Mouse (Mus musculus) sigmoid colon, adult 10 weeks (tissue): ENCODE data around the gene Olfr1415. TPM values are rescaled to one million over a fixed set of nuclear protein-coding genes. Genes with fewer than 3 reads are reported as not detected.

Experiments
- polyA plus RNA-seq: library from polyadenylated mRNA; stranded (reverse); fragments of 350-450 nt; fragmentation: Illumina TruSeq; extraction: RNeasy Lipid Tissue Mini Kit (QIAGEN cat#74804); gene quantifications from one replicate; pipeline ENCODE4 v1.2.3, GENCODE M21; 2014; ENCODE audit warnings: low read depth, low replicate concordance

Olfr1415 gene
- polyA plus RNA-seq: not detected

DNA sequence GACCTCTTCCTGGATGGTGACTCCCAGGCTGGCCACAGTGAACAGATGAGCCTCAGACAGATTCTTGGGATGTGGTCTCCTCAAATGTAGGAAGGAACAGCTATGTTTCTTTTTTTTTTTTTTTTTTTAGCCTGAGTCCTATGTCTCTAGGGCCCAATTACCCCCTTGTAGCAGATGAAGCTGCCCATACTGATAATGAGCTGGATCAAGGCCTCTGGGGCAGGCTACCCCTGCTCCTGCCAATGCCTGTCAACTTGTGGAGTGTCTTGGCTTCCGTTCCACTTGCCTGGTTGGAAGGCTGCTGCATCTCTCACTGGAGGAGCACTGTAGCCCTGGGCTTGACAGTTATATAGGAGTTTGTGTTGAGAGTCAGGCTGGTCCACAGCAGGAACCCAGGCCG lies at the start of gene Olfr1415:
Olfr1415 (minus strand) TSS at position 101 of the 400 bp plus-strand sequence.

DNA sequence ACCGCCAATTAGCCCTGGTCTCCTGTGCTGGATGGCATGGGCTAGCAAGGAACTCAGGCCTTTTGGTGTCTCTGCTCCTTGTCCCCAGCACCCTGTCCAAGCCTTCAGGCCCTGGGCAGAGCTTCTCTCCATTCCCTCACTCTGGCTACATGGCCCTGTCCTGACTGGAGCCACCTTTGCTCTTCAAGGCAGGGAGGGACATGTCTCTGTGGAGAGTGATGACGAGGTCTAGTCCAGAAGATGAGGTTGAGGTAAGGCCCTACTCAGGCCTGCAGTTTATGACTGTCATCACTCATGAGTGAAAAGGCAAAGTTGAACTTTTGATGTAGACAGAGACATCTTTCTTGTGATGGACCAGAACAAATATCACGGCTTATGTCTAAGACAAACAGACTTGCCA lies 22.7 kb upstream of the Olfr1415 start, which contains the start of gene Olfr1414:
Olfr1414 (minus strand) TSS at position 101 of the 400 bp plus-strand sequence.

DNA sequence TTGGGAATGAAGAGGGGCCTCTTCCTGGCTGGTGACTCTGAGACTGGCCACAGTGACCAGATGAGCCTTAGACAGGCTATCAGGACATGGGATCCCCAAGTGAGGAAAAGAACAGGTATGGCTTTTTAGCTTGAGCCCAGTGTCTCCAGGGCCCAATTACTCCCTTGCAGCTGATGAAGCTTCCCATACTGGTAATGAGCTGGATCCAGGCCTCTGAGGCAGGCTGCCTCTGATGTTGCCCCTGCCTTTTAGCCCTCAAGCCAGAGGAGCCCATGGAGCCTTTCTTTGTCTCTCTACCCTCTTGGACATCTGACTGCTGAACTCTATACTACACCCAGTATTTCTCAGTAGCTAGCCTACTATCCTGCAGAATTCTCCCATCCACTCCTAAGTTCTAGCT lies 10.9 kb downstream of the Olfr1415 start, which contains the start of gene Olfr1416:
Olfr1416 (minus strand) TSS at position 101 of the 400 bp plus-strand sequence.

DNA sequence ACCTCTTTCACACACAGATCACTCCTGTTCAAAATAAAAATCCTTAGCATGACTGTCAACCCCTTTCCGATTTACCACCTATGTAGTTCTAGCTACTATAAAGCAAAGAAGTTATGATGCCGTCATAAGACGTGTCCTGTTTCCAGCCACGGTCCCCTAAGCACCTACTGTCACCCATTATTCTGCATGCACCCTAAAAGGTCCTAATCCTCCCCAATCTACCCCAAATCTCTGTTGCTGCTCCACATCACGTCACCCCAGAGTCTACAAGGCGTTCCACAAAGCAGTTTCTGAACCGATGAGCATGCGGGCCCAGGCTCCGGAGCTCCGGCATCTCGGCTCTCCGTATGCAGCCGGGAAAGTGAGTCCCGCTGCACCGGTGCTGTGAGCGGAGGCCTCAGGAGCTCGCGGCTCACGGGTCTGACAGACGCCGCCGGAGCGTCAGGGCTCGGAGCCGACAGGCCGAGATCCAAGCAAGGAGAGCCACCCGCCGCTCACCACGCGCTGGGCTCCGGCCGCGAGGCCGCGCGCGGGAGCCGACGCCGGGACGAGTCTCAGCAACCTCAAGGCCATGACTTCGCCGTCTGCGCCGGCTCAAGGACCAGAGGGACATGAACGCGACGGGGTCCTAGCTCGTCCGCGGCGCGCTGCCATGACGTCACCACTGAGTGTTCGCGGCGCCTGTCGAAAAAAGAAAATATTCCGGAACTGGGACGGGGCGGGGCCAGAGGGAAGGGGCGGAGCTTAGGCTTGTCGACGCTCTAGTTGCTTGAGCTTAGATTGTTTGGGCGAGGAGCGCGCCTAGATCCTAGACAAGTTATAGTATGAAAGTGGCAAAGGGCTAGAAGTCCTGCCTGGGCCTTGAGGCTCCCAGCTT lies 22.5 kb downstream of the Olfr1415 start, which contains the start of gene Ndufa10:
Ndufa10 (minus strand) TSS at position 696 of the 877 bp plus-strand sequence.

Other genes starting within 250 kb of the Olfr1415 start
- gene Ndufa10, start 22.2 kb downstream of the Olfr1415 start, polyA plus RNA-seq: 128 TPM
- not detected for gene Olfr1416, start 11.0 kb downstream of the Olfr1415 start, polyA plus RNA-seq
- not detected for gene Olfr1414, start 22.6 kb upstream of the Olfr1415 start, polyA plus RNA-seq
- not detected for gene Olfr1413, start 75.2 kb upstream of the Olfr1415 start, polyA plus RNA-seq
- gene Olfr1412, start 89.7 kb upstream of the Olfr1415 start, polyA plus RNA-seq: not detected
- gene Olfr1411, start 98.3 kb upstream of the Olfr1415 start, polyA plus RNA-seq: not detected
- gene Olfr1410, start 109.7 kb upstream of the Olfr1415 start, polyA plus RNA-seq: not detected
- gene Olfr12, start 121.7 kb upstream of the Olfr1415 start, polyA plus RNA-seq: not detected
- gene Cops9, start 145.9 kb upstream of the Olfr1415 start, polyA plus RNA-seq: 68.7 TPM
- not detected for gene Otos, start 152.7 kb upstream of the Olfr1415 start, polyA plus RNA-seq